Mouse (Mus musculus): ENCODE results near the gene Sun5.

DNA sequence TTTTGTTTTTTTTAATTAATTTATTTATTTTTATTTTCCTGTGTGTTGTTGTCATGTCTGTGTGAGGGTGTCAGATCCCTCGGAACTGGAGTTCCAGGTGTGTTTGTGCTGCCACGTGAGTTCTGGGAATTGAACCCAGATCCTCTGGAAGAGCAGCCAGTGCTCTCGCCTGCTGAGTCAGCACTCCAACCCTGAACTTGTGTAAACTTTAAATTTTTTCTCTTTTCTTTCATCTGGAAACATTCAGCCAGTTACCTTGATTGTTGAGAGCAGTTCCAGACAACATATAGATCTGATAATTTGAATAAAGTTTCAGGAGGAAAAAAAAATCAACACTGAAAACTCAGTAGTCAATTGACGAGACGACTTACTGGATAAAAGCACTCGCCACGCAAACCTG is 42.2 kb downstream of the Sun5 start:
- TF ChIP-seq CTCF (conservative IDR thresholded peaks at IDR 0.05 in 1 of 2, IDR thresholded peaks at IDR 0.05 in 1 of 2; ENCODE audit: low read depth in 2 of 2, low read length in 2 of 2): no peak
- no peak for TF ChIP-seq POLR2A (IDR thresholded peaks at IDR 0.05; ENCODE audit: low read depth, low read length)
- TF ChIP-seq E2F4 (IDR thresholded peaks at IDR 0.05; ENCODE audit: insufficient replicate concordance, low read depth, low read length): no peak
- no peak for TF ChIP-seq NRF1 (IDR thresholded peaks at IDR 0.05; ENCODE audit: low read depth, low read length)
- TF ChIP-seq KAT2A (IDR thresholded peaks at IDR 0.05; ENCODE audit: insufficient replicate concordance, low read length): no peak
- no peak for TF ChIP-seq IRF4 (IDR thresholded peaks at IDR 0.05; ENCODE audit: low read depth, low read length)
- TF ChIP-seq ZKSCAN1 (IDR thresholded peaks at IDR 0.05; ENCODE audit: borderline replicate concordance, low read depth, low read length): no peak
- TF ChIP-seq MAX (IDR thresholded peaks at IDR 0.05; ENCODE audit: low read length): no peak
- no peak for TF ChIP-seq ZMIZ1 (IDR thresholded peaks at IDR 0.05; ENCODE audit: low read depth, low read length)
- no peak for TF ChIP-seq TCF12 (IDR thresholded peaks at IDR 0.05; ENCODE audit: low read depth, low read length)
- TF ChIP-seq EP300 (IDR thresholded peaks at IDR 0.05; ENCODE audit: low read length): no peak
- no peak for TF ChIP-seq ZNF384 (IDR thresholded peaks at IDR 0.05; ENCODE audit: low read depth, low read length)
- no peak for TF ChIP-seq GABPA (IDR thresholded peaks at IDR 0.05; ENCODE audit: insufficient replicate concordance, low read depth, low read length)
- TF ChIP-seq USF1 (IDR thresholded peaks at IDR 0.05; ENCODE audit: low read depth, low read length): no peak
